Mouse (Mus musculus) colon, adult 2 months (tissue): ENCODE results near the gene Atp1a1. TPM values are rescaled to one million over a fixed set of nuclear protein-coding genes. Genes with fewer than 3 reads are reported as not detected.

ENCODE experiments used
- polyA plus RNA-seq: library from polyadenylated mRNA; depleted of rRNA; stranded (reverse); fragments of >200 nt; gene quantifications from 2 replicates; pipeline ENCODE4 v1.2.3, GENCODE M21; 2012; rRNA removed

Gene Atp1a1
- 923 and 990 TPM in 2 replicates for polyA plus RNA-seq

GRCm38 (mm10) chr3:101604550-101605223, at the start of gene Atp1a1:
Gene Atp1a1, minus strand, starts transcription at chr3:101604684.

Other genes starting within 250 kb of the Atp1a1 start
- 13.5 and 14.7 TPM in 2 replicates for gene Igsf3, start 227.6 kb downstream of the Atp1a1 start, polyA plus RNA-seq
- gene Mab21l3, start 244.3 kb upstream of the Atp1a1 start, polyA plus RNA-seq = 0.23 and 0.28 TPM in 2 replicates